Mouse (Mus musculus) E14TG2a.4 (cell line): ENCODE measurements around the gene Gm20388.

Experiments
- CTCF ChIP-seq: conservative IDR thresholded peaks from 2 replicates; pipeline ENCODE4 v1.5.1; 2014; ENCODE audit warnings: low read length
- NANOG ChIP-seq: IDR thresholded peaks from 2 replicates; pipeline ENCODE4 v1.6.1; 2014; ENCODE audit warnings: borderline replicate concordance, low read length, mixed read lengths

DNA sequence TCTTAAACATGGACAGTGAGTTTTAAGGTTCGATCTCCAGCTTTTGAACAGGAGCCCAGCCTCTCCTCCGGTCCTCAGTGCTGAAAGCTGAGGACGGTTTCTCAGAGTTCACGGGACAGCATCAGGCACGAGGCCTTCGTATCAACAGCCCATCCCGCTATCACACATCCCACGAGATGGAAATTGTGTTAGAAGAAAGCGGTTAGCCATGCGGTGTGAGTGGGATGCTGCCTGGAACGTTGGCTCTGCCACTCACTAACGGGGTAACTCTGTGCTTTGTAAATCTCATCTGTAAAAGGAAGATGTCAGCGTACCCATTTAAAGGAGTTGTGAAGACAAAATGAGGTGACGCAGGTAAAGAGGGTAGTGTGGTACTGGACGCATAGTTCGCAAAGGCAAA is 3796.5 kb downstream of the Gm20388 start:
- TF ChIP-seq CTCF (no peak), NANOG (no peak)
